Mouse (Mus musculus): Measurements from ENCODE around the gene Spag7.

Spag7 gene

GRCm38 (mm10) chr11:70657573-70657972 lies 11.6 kb downstream of the Spag7 start:
- DNase-seq (ENCODE audit: extremely low read depth, insufficient read length, low spot score) = no peak

- DNase-seq (ENCODE audit: extremely low read depth, insufficient read length, low spot score) = no peak
These were observed 12.3 kb downstream of the Spag7 start, which contains the start of gene Eno3 for GRCm38 (mm10) chr11:70656964-70657363. Gene Eno3 (plus strand): TSS chr11:70657202.

- DNase-seq (ENCODE audit: extremely low read depth, insufficient read length, low spot score) = no peak
These were observed 12.7 kb downstream of the Spag7 start for GRCm38 (mm10) chr11:70656456-70656927.

GRCm38 (mm10) chr11:70655571-70656455 lies 13.4 kb downstream of the Spag7 start:
- peak; percentile 87 for DNase-seq (ENCODE audit: extremely low read depth, insufficient read length, low spot score)

- peak; percentile 93 for DNase-seq (ENCODE audit: extremely low read depth, insufficient read length, low spot score)
These were observed 14.2 kb downstream of the Spag7 start for GRCm38 (mm10) chr11:70654923-70655570.

GRCm38 (mm10) chr11:70654198-70654922 lies 14.9 kb downstream of the Spag7 start, which contains the start of gene Pfn1:
Gene Pfn1 (minus strand): TSS chr11:70654644.
- peak; percentile 86 for DNase-seq (ENCODE audit: extremely low read depth, insufficient read length, low spot score)

GRCm38 (mm10) chr11:70653345-70654197 lies 15.6 kb downstream of the Spag7 start:
- peak; percentile 84 for DNase-seq (ENCODE audit: extremely low read depth, insufficient read length, low spot score)

GRCm38 (mm10) chr11:70652884-70653344 lies 16.3 kb downstream of the Spag7 start:
- DNase-seq (ENCODE audit: extremely low read depth, insufficient read length, low spot score) = no peak

GRCm38 (mm10) chr11:70652029-70652883 lies 17.0 kb downstream of the Spag7 start:
- no peak for DNase-seq (ENCODE audit: extremely low read depth, insufficient read length, low spot score)

- peak; percentile 71 for DNase-seq (ENCODE audit: extremely low read depth, insufficient read length, low spot score)
These were observed 17.8 kb downstream of the Spag7 start for GRCm38 (mm10) chr11:70651391-70651790.

GRCm38 (mm10) chr11:70650322-70651175 lies 18.7 kb downstream of the Spag7 start:
- DNase-seq (ENCODE audit: extremely low read depth, insufficient read length, low spot score) = no peak

- no peak for DNase-seq (ENCODE audit: extremely low read depth, insufficient read length, low spot score)
These were observed 20.0 kb downstream of the Spag7 start for GRCm38 (mm10) chr11:70649185-70649734.

- no peak for DNase-seq (ENCODE audit: extremely low read depth, insufficient read length, low spot score)
These were observed 20.7 kb downstream of the Spag7 start for GRCm38 (mm10) chr11:70648512-70648911.

GRCm38 (mm10) chr11:70647716-70648420 lies 21.3 kb downstream of the Spag7 start:
- DNase-seq (ENCODE audit: extremely low read depth, insufficient read length, low spot score) = peak; percentile 63

- peak; percentile 98 for DNase-seq (ENCODE audit: extremely low read depth, insufficient read length, low spot score)
These were observed 22.2 kb downstream of the Spag7 start, which contains the start of the genes Rnf167 and Slc25a11 for GRCm38 (mm10) chr11:70646691-70647650. Gene Rnf167 (plus strand): TSS chr11:70647235. Gene Slc25a11 (minus strand): TSS chr11:70647479.

- no peak for DNase-seq (ENCODE audit: extremely low read depth, insufficient read length, low spot score)
These were observed 23.0 kb downstream of the Spag7 start for GRCm38 (mm10) chr11:70646259-70646555.
